Mouse (Mus musculus): ENCODE measurements around the gene Cnp. TPM values are rescaled to one million over a fixed set of nuclear protein-coding genes. Genes with fewer than 3 reads are reported as not detected.

Cnp gene
- polyA plus RNA-seq, 1 experiment: 2.9 TPM

GRCm38 (mm10) chr11:100546955-100547354 lies 27.7 kb upstream of the Cnp start:
- TF ChIP-seq GATA1 (IDR thresholded peaks at IDR 0.05; ENCODE audit: low read length): no peak

- no peak for TF ChIP-seq GATA1 (IDR thresholded peaks at IDR 0.05; ENCODE audit: low read length)
Observed at GRCm38 (mm10) chr11:100548141-100548540, 26.6 kb upstream of the Cnp start.

GRCm38 (mm10) chr11:100549466-100549865 lies 25.2 kb upstream of the Cnp start:
- TF ChIP-seq GATA1 (IDR thresholded peaks at IDR 0.05; ENCODE audit: low read length): no peak

- no peak for TF ChIP-seq GATA1 (IDR thresholded peaks at IDR 0.05; ENCODE audit: low read length)
Observed at GRCm38 (mm10) chr11:100550101-100550500, 24.6 kb upstream of the Cnp start.

GRCm38 (mm10) chr11:100552842-100553241 lies 21.9 kb upstream of the Cnp start:
- no peak for TF ChIP-seq GATA1 (IDR thresholded peaks at IDR 0.05; ENCODE audit: low read length)

- TF ChIP-seq GATA1 (IDR thresholded peaks at IDR 0.05; ENCODE audit: low read length): no peak
Observed at GRCm38 (mm10) chr11:100555583-100555982, 19.1 kb upstream of the Cnp start.

- no peak for TF ChIP-seq GATA1 (IDR thresholded peaks at IDR 0.05; ENCODE audit: low read length)
Observed at GRCm38 (mm10) chr11:100557563-100557962, 17.1 kb upstream of the Cnp start.

GRCm38 (mm10) chr11:100559476-100559875 lies 15.2 kb upstream of the Cnp start:
- TF ChIP-seq GATA1 (IDR thresholded peaks at IDR 0.05; ENCODE audit: low read length): no peak

- TF ChIP-seq GATA1 (IDR thresholded peaks at IDR 0.05; ENCODE audit: low read length): no peak
Observed at GRCm38 (mm10) chr11:100561748-100562147, 13.0 kb upstream of the Cnp start.

- no peak for TF ChIP-seq GATA1 (IDR thresholded peaks at IDR 0.05; ENCODE audit: low read length)
Observed at GRCm38 (mm10) chr11:100564297-100564696, 10.4 kb upstream of the Cnp start.

- TF ChIP-seq GATA1 (IDR thresholded peaks at IDR 0.05; ENCODE audit: low read length): no peak
Observed at GRCm38 (mm10) chr11:100564703-100565102, 10.0 kb upstream of the Cnp start.

GRCm38 (mm10) chr11:100567229-100567628 lies 7.5 kb upstream of the Cnp start:
- TF ChIP-seq GATA1 (IDR thresholded peaks at IDR 0.05; ENCODE audit: low read length): no peak

GRCm38 (mm10) chr11:100567815-100568245 lies 6.9 kb upstream of the Cnp start:
- TF ChIP-seq GATA1 (IDR thresholded peaks at IDR 0.05; ENCODE audit: low read length): no peak

GRCm38 (mm10) chr11:100568692-100569091 lies 6.0 kb upstream of the Cnp start:
- TF ChIP-seq GATA1 (IDR thresholded peaks at IDR 0.05; ENCODE audit: low read length): no peak

- TF ChIP-seq GATA1 (IDR thresholded peaks at IDR 0.05; ENCODE audit: low read length): no peak
Observed at GRCm38 (mm10) chr11:100569789-100570188, 4.9 kb upstream of the Cnp start.

- no peak for TF ChIP-seq GATA1 (IDR thresholded peaks at IDR 0.05; ENCODE audit: low read length)
Observed at GRCm38 (mm10) chr11:100570430-100571201, 4.1 kb upstream of the Cnp start.

GRCm38 (mm10) chr11:100571202-100571567 lies 3.5 kb upstream of the Cnp start:
- TF ChIP-seq GATA1 (IDR thresholded peaks at IDR 0.05; ENCODE audit: low read length): no peak

Data from G1E-ER4 (cell line).